Mouse (Mus musculus) testis, adult 2 months (tissue): ENCODE results near the gene Ppard.

Source experiments
- CTCF ChIP-seq: fragments of 200-500 bp; IDR thresholded peaks from 2 replicates; pipeline ENCODE4 v1.5.1; 2012; ENCODE audit warnings: low read depth, mild to moderate bottlenecking, inconsistent platforms, low read length, moderate library complexity; ENCODE audit not compliant: control insufficient read depth, insufficient read depth, insufficient replicate concordance
- POLR2A ChIP-seq: fragments of 200-500 bp; IDR thresholded peaks from 2 replicates; pipeline ENCODE4 v1.6.1; 2012; ENCODE audit warnings: low read depth, mild to moderate bottlenecking, inconsistent platforms, low read length, moderate library complexity; ENCODE audit not compliant: control insufficient read depth

DNA sequence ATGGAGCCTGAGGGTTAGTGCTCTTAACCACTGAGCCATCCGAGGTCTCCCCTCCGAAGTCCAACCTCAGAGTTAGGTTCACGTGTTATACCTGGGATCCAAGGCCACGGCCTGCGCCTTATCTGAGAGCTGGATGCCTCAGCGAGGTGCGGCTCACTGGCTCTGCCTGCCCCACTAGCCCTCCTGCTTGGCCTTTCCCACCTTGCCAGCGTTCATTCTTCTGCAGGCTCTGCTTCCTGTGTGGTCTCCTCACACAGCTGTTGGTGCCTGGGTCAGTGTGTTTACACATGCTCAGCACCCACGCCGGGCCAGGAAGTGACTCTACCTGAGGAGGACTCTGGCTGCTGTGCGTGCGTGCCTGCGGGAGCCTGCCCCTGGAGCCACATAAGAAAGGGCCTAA is 37.7 kb downstream of the Ppard start:
- TF ChIP-seq POLR2A = no peak
- no peak for TF ChIP-seq CTCF
